Mouse (Mus musculus) CD8-positive naive resting alpha-beta T cell, adult 2 months (primary cell): ENCODE data around the gene Rnf187.

ENCODE experiments used
- DNase-seq, 2 experiments: peaks; one replicate each; pipeline ENCODE4 v3.0.0; 2022; ENCODE audit warnings: low read depth in 2 of 2, low spot score in 2 of 2

The Rnf187 gene

DNA sequence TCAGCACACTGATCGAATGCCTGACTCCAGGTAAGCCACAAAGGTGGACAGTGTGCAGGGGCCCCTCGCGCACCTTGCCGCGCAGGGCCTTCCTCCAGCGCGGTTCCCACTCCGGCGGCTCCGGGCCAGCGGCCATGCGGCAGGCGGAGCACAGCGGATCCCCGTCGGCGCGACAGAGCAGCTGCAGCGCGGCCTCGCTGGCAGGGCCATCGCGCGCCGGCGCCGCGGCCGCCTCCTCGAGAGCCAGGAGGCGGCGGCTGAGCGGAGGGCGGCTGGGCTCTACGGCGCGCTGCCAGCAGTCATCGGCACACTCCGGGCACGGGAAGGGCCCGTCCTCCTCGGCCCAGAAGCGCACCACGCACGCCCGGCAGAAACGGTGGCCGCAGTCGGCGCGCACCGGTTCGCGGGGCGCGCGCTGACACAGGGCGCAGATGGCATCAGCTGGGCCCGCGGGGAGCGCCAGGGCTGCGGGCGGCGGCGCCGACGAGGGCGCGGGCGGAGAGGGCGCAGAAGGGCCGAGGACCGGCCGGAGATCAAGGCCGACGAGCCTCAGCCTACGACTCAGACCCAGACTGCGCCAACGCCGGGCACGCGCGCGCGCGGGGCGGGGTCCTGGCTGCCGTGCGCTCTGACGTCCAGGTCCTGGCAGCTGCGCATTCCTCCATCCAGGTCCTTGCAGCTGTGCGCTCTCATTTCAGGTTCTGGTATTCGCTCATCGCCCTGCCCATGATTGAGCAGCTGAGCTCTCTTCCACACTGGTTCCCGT, at the start of gene Rnf187:
Rnf187 (minus strand) TSS at position 595 of the 766 bp plus-strand sequence.
- DNase-seq = peak; percentile 74 to 87

DNA sequence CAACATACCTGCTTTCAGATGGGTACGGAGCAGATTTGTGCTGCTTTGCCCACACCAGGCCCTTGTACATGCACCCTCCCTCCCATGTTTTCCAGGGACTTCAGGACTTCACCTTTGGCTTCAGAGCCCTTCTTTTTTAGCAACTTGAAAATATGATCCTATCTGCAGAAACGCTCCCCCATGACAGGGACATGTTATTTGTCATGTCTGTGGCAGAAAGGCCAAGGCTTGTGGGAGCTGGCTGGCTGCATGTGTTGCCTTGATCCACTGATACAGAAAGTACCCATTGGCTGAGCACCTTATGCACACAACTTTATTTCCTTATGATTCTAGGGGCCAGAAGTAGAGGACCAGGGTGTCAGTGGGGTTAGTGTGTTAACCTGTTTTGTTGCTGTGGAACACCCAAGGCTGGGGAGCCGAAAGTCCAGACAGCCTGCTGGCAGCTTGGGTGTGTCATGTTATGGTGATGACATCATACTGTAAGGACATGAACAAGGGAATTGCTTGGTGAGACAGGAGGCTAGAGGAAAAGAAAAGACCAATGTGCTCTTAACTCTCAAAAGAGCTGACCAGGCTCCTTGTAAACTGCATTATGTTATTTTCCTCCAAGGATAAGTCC, 46.7 kb upstream of the Rnf187 start:
- no peak for DNase-seq

DNA sequence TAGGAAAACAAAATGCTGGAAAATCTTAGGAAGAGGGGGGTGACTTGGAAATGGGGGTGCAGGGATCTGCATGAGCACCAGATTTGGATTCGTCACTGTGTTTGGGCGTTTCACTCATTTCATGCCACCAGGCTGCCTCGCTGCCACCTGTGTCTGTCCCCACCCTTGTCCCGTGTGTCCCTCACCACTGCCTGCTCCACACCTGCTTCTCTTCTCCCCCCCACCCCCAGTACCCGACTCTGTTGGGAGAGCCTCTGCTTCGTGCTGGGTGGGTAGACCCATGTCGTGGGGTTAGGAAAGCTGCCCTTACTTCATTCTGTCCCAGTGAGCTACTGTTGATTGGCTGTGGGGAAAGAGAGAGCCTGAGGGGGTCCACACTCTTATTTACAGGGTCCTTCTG, 45.9 kb upstream of the Rnf187 start:
- DNase-seq = no peak

DNA sequence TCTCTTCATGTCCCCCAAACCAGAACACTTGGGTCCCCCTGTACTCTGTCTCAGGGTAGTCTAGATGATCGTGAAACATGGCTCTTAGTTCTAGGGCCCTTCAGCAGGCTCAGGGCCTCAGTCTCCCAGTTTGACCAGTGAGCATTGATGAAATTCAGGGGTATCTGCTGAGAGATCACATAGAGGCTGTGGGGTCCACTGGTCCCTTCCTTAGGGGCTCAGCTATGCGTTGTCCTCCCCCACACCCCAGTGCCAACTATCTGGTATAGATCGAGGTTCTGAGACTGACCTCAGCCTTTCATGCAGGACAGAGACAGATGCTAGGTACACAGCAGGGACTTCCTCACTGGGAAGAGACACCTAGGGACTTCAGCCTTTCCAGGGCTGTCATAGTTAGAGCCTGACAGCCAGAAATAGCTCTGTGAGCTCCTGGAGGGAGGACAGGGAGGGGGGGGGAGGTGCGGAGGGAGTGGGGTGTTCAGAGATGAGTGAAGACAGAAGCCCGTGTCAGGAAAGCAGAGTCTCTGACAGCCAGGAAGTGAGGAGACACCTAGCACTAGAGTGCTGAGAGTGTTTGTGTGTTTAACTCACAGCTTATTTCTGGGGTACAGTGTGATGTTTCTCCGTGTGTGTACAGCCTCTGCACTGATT, 45.1 kb upstream of the Rnf187 start:
- DNase-seq = no peak

DNA sequence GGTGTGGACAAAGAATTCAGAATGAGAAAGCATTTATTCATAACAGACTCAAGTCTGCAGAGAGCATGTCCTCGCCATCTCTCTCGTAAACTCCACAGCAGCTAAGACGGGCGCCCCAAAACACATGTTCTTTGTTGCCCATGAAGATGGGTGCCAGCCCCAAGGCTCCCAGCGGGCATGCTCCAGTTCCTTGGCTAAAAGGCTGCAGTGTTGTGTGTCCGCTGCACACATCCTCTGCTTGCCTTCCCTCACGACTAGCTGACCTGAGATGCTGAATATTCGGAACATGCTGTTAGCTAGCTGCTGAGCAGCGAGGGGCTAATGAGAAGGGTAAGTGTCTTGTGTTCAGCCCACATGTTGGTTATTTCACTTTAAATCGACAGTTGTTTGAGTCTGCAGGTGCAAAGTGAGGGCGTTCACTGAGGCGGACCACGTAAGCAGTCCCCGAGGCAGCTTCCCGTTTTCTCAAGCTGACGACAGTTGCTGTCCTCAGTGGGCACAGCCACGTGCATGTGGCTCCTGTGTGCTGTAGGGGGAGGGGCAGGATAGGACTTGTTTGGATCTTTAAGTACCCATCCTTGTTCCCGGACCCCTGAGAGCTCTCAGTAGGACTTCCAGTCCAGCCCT, 43.9 kb upstream of the Rnf187 start:
- DNase-seq = no peak

DNA sequence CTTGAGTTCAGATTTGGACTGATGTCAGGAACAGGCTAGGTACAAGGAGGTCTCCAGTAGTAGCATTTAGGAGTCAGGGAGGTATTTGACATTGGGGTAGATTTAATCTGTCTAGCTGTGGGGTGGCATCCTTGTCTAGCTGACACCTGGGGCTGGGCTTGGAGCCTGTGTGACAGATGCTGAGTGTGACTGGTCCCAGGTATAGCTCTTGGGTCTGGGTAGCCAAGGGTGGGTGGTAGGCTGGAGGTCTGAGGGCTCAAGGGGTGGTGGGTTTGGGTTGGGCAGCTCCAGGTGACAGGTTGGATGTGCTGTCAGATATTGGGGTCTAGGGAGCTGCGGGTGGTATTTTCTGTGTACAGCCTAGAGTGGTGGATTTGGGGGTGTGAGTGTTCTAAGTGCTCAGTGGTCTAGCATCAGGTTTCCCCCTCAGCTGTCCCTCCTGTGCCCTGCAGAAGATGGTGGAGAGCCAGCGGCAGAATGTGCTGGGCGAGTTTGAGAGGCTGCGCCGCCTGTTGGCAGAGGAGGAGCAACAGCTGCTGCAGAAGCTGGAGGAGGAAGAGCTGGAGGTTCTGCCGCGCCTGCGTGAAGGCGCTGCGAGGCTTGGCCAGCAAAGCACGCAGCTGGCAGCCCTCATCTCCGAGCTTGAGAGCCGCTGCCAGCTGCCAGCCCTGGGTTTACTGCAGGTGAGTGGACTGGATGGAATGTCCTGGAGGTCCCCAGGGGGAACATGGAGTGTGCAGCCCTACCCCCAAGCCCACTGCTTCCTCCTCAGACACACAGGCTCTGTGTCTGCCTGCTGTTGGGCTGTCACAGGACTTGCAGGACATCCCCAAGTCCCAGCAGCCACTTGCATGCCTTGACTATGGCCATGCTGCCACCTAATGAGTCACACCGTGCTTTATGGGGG, 43.1 kb upstream of the Rnf187 start:
- peak; percentile 55 to 74 for DNase-seq

DNA sequence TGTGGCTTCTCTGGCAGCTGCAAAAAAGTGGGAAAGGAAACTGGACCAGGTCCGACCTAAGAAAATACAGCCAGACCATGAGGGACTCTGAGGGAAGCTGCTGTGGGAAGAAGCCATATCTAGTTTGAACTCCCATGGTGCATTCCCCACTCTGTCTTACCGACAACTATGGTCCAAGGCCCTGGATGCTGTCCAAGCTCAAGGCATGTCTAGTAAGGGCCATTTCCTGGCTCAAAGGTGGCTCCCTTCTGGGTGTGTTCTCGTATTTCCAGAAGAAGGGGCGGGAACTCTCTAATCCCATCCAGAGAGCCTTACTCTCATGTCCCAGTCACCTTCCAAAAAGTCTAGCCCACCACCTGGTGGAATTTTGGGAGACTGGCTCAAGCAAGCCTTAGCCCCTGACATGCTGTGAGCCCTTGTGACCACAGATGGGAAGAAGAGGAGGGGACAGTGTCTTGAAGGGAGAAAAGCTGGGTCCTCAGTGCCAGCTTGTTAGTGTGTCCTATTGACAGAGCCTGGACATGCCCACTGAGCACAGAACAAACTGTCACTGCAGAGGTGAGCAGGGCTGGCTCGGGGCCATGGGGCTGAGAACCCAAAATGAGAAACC, 41.8 kb upstream of the Rnf187 start:
- no peak for DNase-seq

DNA sequence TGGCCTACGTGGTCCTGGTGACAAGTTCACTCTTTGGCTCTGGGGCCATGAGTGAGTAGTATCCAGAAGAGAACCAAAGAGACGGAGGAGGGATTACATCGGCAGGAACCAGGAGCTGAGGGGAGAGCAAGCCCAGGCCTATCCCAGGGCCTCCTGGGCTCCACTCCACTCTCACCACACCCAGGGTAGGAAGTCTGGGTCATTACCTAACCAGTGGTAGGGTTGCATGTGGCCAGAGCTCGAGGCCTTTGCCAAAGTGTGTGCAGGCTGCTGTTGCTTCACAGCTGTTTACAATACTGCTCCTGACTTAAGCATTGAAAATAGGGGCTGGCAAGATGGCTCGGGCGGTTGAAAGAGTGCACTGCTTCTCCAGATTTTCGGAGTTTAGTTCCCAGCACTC, 40.9 kb upstream of the Rnf187 start:
- DNase-seq = no peak

DNA sequence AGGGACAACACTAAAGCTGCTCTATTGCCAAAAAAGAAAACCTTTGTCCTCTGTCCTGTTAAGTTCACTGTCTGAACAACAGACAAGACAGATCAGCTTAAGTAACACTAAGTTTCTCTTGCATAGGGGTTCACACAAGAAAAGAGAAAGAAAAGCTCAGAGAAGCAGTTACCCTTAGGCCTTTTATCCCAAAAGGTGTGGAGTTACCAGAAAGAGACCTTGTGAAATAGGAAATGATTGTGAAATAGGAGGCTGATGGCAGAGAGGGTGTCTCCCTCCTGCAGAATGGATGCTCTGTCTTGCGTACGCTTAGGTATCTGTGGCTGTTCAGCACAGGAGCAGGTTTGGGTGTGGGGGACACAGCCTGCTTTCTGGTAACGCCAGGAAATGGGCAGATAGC, 40.5 kb upstream of the Rnf187 start:
- no peak for DNase-seq

DNA sequence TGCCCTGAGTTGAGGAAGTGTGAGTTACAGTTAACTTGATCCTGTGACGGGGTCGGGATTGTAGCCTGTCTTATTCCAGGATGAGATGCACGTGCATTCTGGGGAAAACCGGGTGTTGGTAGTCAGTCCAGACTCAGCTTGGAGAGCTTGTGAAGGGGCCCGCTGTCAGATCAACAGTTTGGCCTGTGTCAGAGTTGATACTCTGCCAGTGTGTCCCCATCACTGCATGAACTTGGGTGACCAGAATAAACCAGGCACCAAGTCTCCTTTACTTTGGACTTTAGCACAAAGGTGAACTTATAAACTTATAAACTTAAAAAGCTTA, 40.0 kb upstream of the Rnf187 start:
- DNase-seq = no peak

DNA sequence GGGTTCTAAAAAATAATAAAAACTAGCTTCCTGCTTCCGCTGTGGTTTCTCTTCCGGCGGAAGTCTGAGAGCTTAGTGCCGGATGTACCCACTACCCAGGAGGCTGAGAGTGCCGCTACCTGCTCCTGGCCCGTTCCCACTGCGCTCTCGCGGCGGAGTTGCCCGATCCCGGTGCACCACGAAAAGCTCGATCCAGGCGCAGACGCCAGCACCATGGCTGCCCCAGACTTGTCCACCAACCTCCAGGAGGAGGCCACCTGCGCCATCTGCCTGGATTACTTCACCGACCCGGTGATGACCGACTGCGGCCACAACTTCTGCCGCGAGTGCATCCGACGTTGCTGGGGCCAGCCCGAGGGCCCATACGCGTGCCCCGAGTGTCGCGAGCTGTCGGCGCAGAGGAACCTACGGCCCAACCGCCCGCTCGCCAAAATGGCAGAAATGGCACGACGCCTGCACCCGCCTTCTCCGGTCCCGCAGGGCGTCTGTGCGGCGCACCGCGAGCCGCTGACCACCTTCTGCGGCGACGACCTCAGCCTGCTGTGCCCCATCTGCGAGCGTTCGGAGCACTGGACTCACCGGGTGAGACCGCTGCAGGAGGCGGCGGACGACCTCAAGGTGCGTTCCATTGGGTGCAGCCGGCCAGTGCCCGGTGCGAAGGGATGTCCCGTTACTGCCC, 39.5 kb upstream of the Rnf187 start, which contains the start of gene Trim11:
Trim11 (plus strand) TSS at position 67 of the 679 bp plus-strand sequence.
- peak; percentile 50 to 58 for DNase-seq

DNA sequence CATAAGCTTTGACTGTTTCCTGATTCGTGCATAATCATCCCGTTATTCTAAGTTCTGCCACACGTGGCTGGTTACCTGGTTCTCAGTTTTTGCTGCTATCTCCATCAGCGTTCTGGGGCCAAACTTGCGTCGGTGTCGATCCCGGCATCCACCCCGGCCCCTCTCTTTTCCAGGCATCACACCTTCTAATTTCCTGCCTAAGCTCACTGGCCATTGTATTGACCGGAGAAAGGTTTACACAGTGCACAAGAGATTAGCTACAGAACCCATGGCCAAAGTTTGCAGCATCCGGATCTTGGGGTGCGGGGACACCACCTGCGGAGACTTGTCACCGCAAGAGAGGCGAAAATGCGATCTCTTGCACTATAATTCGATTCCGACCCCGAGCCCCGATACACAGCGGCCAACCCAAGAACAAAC, 38.9 kb upstream of the Rnf187 start:
- peak in 1 of 2 experiments; percentile 16 for DNase-seq

DNA sequence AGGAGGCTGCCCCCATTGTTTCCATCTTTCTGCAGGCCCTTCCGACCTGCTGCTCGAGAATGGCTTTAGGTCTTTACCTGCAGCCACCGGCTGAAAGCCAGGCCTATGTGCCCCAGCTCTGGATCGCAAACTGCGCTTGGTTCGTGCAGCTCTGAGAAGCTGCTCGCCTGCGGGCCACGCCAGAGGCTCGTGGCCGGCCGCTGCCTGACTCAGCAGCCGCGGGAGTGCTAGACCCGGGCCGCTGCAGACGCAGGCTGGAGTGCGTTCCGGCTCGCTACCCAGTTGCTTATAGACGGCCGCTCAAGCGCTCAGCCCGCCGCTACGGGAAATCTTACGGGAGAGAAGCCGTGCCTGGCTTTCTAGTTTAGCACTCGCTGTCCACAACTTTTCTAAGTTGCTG, 38.4 kb upstream of the Rnf187 start:
- no peak for DNase-seq

DNA sequence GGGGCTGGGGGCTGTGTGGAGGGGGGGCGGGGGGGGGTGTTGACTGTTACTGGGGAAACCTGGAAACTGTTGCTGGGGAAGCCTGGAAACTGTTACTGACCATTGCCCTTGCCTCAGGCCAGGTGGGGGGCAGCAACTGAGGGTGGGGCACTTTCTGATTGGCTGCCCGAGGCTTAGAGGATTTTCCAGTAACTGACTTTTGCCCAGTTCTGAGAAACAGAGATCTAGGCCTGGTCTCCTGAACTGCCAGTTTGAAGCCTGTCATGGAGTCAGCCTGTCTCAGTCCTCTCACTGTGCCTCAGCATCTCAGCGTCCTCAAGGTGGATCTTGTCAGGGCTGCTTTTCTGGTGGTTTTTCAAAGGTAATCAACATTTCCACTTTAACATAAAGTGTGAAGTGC, 35.7 kb upstream of the Rnf187 start:
- no peak for DNase-seq

DNA sequence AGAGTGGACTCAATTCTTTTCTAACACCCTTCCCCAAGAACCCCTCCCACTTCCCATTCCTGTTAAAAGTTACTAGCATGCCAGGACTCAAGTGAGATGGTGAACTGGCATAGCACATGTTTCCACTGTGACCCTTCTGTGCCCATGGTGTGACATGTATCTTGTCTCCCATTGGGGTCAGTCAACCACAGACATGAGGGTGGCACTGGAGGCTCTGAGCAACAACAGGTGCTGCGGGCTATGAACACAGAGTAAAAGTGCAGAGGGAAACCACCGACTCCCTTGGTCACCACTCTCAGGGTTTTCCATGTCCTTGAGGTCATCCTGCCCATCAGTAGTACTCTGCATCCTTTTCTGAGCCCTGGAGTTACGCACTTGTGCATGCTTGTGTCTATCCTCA, 33.1 kb upstream of the Rnf187 start:
- DNase-seq = no peak

DNA sequence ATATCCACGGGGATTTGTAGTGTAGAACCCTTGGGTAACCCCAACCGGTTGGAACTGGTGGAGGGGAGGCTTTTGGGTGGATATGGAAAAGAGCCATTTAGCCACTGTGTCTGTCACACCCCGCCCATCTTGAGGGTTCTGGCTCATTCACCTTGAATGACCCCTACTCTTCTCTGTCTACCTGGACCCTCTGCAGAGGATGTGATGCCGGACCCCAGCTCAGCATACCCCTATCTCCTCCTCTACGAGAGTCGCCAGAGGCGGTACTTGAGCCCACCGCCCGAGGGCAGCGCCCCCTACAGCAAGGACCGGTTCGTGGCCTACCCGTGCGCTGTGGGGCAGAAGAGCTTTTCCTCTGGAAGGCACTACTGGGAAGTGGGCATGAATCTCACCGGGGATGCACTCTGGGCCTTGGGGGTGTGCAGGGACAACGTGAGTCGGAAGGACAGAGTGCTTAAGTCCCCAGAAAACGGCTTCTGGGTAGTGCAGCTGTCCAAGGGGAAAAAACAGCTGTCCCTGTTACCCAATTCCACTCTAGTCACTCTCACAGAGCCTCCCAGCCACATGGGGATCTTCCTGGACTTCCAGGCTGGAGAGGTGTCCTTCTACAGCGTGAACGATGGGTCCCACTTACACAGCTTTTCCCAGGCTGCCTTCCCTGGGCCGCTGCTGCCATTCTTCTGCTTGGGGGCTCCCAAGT, 32.3 kb upstream of the Rnf187 start:
- DNase-seq = no peak

DNA sequence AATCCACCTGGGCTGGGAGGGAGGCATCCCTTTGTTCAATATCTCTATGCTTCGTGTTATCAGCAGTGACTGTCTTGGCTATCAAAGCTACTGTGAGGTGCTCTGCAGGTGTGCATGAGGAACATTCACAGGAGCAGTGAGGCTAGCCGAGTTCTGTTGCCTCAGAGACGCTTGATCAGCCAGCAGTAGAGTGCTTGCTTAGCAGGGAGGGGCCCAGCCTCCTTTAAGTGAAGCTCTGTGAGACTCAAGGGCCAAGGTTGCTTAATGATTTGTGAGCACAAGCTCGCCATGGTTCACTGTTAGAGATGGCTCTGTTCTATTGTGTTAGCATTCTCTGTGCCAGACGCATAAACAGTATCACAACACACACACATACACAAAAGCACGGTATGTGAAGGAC, 30.9 kb upstream of the Rnf187 start:
- no peak for DNase-seq

DNA sequence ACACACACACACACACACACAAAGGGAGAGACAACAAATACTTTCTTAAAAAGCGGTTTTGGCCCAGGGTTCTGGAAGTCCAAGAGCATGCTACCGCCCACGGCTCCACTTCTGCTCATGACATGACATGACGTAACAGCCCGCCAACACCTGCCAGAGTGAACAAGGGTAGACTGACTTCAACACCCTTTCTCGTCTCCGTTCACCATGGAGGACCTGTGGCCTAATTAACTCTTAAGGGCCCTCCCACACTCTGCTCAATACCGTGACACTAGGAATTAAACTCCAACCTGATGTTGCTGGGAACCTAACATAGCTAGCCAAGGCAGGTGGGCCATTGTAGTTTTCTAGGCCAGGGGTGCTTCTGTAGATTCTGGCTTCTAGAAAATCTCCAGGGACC, 30.3 kb upstream of the Rnf187 start:
- no peak for DNase-seq

DNA sequence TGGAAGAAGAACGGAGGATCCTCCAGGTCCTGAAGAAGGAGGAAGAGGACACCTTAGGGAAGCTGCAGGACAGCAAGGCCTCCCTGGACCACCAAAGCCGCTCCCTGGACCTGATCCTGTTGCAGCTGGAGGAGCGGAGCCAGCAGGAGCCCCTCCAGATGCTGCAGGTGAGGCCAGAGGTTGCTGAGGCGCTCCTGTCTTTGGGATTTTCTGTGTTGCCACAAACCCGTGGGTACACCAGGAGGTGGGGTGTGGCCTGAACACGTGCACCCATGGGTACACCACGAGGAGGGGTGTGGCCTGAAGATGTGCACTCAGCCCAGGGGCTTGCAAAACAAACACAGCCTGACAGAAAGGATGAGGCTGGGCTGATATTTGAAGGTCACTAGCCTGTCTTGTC, 29.8 kb upstream of the Rnf187 start:
- no peak for DNase-seq
